Mouse (Mus musculus) heart, embryonic 14.5 days (tissue): ENCODE measurements around the gene Tnfsf10. TPM values are rescaled to one million over a fixed set of nuclear protein-coding genes. Genes with fewer than 3 reads are reported as not detected.

Experiments
- ATAC-seq: fragments of 200-750 bp; cut with Nextera tagmentation; 2 replicates; pipeline ENCODE4 v1.8.0; 2017; ENCODE audit warnings: low read depth, moderate TSS enrichment; ENCODE audit not compliant: insufficient number of reproducible peaks, insufficient read depth, low FRiP score
- H3K27ac ChIP-seq, 2 experiments: fragments of 200-500 bp in 1 of 2; fragments of 300-500 bp in 1 of 2; sonication (generic) in 1 of 2; replicated peaks in 1 of 2; 2 replicates each; pipeline ENCODE4 v1.5.1; 2012 to 2014; ENCODE audit warnings: low read depth in 2 of 2, low read length in 2 of 2, control low read depth in 1 of 2, mild to moderate bottlenecking in 1 of 2, mixed read lengths in 1 of 2; ENCODE audit not compliant: control insufficient read depth in 1 of 2, insufficient read depth in 1 of 2
- H3K27me3 ChIP-seq: fragments of 300-500 bp; sonication (generic); 2 replicates; pipeline ENCODE4 v1.6.1; 2014; ENCODE audit warnings: mild to moderate bottlenecking, low read length, control low read depth; ENCODE audit not compliant: control insufficient read depth, insufficient read depth
- H3K36me3 ChIP-seq: fragments of 300-500 bp; sonication (generic); 2 replicates; pipeline ENCODE4 v1.6.1; 2014; ENCODE audit warnings: mild to moderate bottlenecking, control low read depth, low read length, mixed read lengths; ENCODE audit not compliant: control insufficient read depth, insufficient read depth
- H3K4me1 ChIP-seq, 2 experiments: fragments of 200-500 bp in 1 of 2; fragments of 300-500 bp in 1 of 2; sonication (generic) in 1 of 2; 2 replicates each; pipeline ENCODE4 v1.6.1; 2012 to 2014; ENCODE audit warnings: low read length in 2 of 2, control low read depth in 1 of 2, mixed read lengths in 1 of 2; ENCODE audit not compliant: control insufficient read depth in 2 of 2, insufficient read depth in 2 of 2
- H3K4me2 ChIP-seq: fragments of 300-500 bp; sonication (generic); 2 replicates; pipeline ENCODE4 v1.6.1; 2014; ENCODE audit warnings: mild to moderate bottlenecking, low read length
- H3K4me3 ChIP-seq, 2 experiments: fragments of 200-500 bp in 1 of 2; fragments of 300-500 bp in 1 of 2; sonication (generic) in 1 of 2; 2 replicates each; pipeline ENCODE4 v1.5.1; 2012 to 2014; ENCODE audit warnings: low read length in 2 of 2, mild to moderate bottlenecking in 2 of 2, control low read depth in 1 of 2, low read depth in 1 of 2, moderate library complexity in 1 of 2; ENCODE audit not compliant: control insufficient read depth in 1 of 2, insufficient read depth in 1 of 2
- H3K9ac ChIP-seq: fragments of 300-500 bp; sonication (generic); 2 replicates; pipeline ENCODE4 v1.6.1; 2014; ENCODE audit warnings: mild to moderate bottlenecking, low read length
- H3K9me3 ChIP-seq: fragments of 300-500 bp; sonication (generic); 2 replicates; pipeline ENCODE4 v1.6.1; 2016; ENCODE audit warnings: low read length, control low read depth; ENCODE audit not compliant: control insufficient read depth
- WGBS: fragments of 180-500 bp; shearing (Covaris S2); extraction: QIAGEN DNeasy Blood & Tissue Kit; methylation state at CpG from one replicate; pipeline ENCODE4 v1.1.7; 2014; 5-methylcytosine and 5-hydroxymethylcytosine counted together
- polyA plus RNA-seq: library from polyadenylated mRNA; unstranded; fragments of >200 nt; fragmentation: Nextera tagmentation; extraction: Ambion mirVana; gene quantifications from 2 replicates; pipeline ENCODE4 v1.2.1, GENCODE M21; 2014

Tnfsf10 gene
- polyA plus RNA-seq, 1 experiment from 2014 or later = 0.23 TPM

- Histone ChIP-seq H3K4me2 (no peak overlapping the region), H3K4me3 (no peak overlapping the region), H3K9me3 (no peaks in the 10 kb centered on the region), H3K9ac (no peak overlapping the region), H3K36me3 (no peaks in the 10 kb centered on the region), H3K27ac (no peak overlapping the region), H3K4me1 (no peaks in the 10 kb centered on the region), H3K27me3 (no peaks in the 10 kb centered on the region)
- ATAC-seq = no peak
- 73% methylated on average over 10 of the region's 10 CpGs for WGBS
These were observed 10.0 kb upstream of the Tnfsf10 start for GRCm38 (mm10) chr3:27306815-27307214.

- Histone ChIP-seq H3K9me3 (no peaks in the 10 kb centered on the region), H3K4me1 (no peaks in the 10 kb centered on the region), H3K36me3 (no peaks in the 10 kb centered on the region), H3K27ac (no peak overlapping the region), H3K27me3 (no peaks in the 10 kb centered on the region), H3K4me2 (no peak overlapping the region), H3K9ac (no peak overlapping the region), H3K4me3 (no peak overlapping the region)
- ATAC-seq = no peak
- WGBS = 89% methylated on average over 7 of the region's 7 CpGs
These were observed 5.9 kb upstream of the Tnfsf10 start for GRCm38 (mm10) chr3:27310973-27311372.

GRCm38 (mm10) chr3:27311475-27311874 is 5.4 kb upstream of the Tnfsf10 start:
- no peaks in the 10 kb centered on the region for H3K36me3 ChIP-seq
- no peak overlapping the region for H3K9ac ChIP-seq
- H3K9me3 ChIP-seq = no peaks in the 10 kb centered on the region
- H3K4me2 ChIP-seq = no peak overlapping the region
- ATAC-seq = no peak
- no peak overlapping the region for H3K27ac ChIP-seq
- H3K27me3 ChIP-seq = no peaks in the 10 kb centered on the region
- no peaks in the 10 kb centered on the region; a peak in 1 of 4 replicates for H3K4me1 ChIP-seq
- WGBS = 84% methylated on average over 4 of the region's 4 CpGs
- H3K4me3 ChIP-seq = no peak overlapping the region

GRCm38 (mm10) chr3:27314506-27315164 is 2.2 kb upstream of the Tnfsf10 start:
- H3K4me2 ChIP-seq = no peak overlapping the region
- no peaks in the 10 kb centered on the region for H3K9me3 ChIP-seq
- H3K4me1 ChIP-seq = peaks cover 3 to 9% of the 10 kb centered on the region in 2 experiments
- H3K27me3 ChIP-seq = no peaks in the 10 kb centered on the region
- no peaks in the 10 kb centered on the region for H3K36me3 ChIP-seq
- ATAC-seq = no peak
- H3K27ac ChIP-seq = no peak overlapping the region
- no peak overlapping the region for H3K4me3 ChIP-seq
- H3K9ac ChIP-seq = no peak overlapping the region
- 58% methylated on average over 2 of the region's 2 CpGs for WGBS

GRCm38 (mm10) chr3:27317288-27318024 is 628 bp downstream of the Tnfsf10 start:
- H3K27me3 ChIP-seq = no peaks in the 10 kb centered on the region
- ATAC-seq = no peak
- H3K4me2 ChIP-seq = peak overlapping the region; percentile 57
- no peak overlapping the region; a peak in 1 of 4 replicates for H3K27ac ChIP-seq
- H3K4me1 ChIP-seq = peaks cover 5 to 9% of the 10 kb centered on the region in 2 experiments
- H3K9me3 ChIP-seq = no peaks in the 10 kb centered on the region
- WGBS = 33% methylated on average over 4 of the region's 4 CpGs
- peak overlapping the region in 1 of 2 experiments; percentile 13; a peak in 2 of 4 replicates for H3K4me3 ChIP-seq
- no peak overlapping the region; the same call in 1 of the 2 replicates for H3K9ac ChIP-seq
- no peaks in the 10 kb centered on the region for H3K36me3 ChIP-seq

GRCm38 (mm10) chr3:27319650-27320049 is 2.8 kb downstream of the Tnfsf10 start:
- no peak for ATAC-seq
- H3K27ac ChIP-seq = no peak overlapping the region
- no peak overlapping the region for H3K9ac ChIP-seq
- no peaks in the 10 kb centered on the region for H3K27me3 ChIP-seq
- WGBS = 71% methylated on average over 1 of the region's 1 CpGs
- no peak overlapping the region for H3K4me3 ChIP-seq
- peaks cover 5 to 9% of the 10 kb centered on the region in 2 experiments for H3K4me1 ChIP-seq
- no peak overlapping the region for H3K4me2 ChIP-seq
- no peaks in the 10 kb centered on the region for H3K36me3 ChIP-seq
- H3K9me3 ChIP-seq = no peaks in the 10 kb centered on the region

GRCm38 (mm10) chr3:27320613-27321495 is 4.0 kb downstream of the Tnfsf10 start:
- Histone ChIP-seq H3K4me2 (no peak overlapping the region), H3K4me1 (peaks cover 5 to 9% of the 10 kb centered on the region in 2 experiments), H3K27ac (0 out of 4 replicates have a peak overlapping the region, but pooled peaks have one; percentile 10 to 26), H3K9me3 (no peaks in the 10 kb centered on the region), H3K9ac (no peak overlapping the region), H3K27me3 (no peaks in the 10 kb centered on the region), H3K4me3 (no peak overlapping the region), H3K36me3 (no peaks in the 10 kb centered on the region)
- ATAC-seq = peak; percentile 82
- WGBS = 55% methylated on average over 9 of the region's 9 CpGs
